Mouse (Mus musculus): ENCODE results near the gene Olfr54. TPM values are rescaled to one million over a fixed set of nuclear protein-coding genes. Genes with fewer than 3 reads are reported as not detected.

The Olfr54 gene
- polyA plus RNA-seq, 1 experiment from 2014 or later = not detected

DNA sequence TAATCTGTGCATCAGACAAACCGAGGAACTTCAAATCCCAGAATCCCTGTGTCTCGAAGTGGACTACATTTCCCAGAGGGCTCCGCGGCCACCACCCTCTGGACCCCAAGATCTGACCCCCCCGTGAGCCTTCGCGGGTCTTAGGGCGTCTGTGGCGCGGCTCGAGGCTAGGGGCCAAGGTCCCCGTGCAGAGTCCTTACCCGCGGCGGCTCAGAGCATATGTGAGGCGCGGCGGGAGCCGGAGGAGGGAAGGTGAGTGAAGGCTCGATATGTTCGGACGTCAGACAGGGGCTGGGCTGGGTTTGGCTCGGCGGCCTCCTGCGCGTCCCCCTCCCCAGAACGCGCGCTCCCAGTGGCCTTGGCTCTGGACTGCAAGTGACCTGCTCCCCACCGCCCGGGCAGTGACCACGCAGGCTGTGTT is 45.1 kb downstream of the Olfr54 start, which contains the start of gene Zfp354a:
Gene Zfp354a, plus strand, starts transcription at position 107 of the 421 bp plus-strand sequence.
- WGBS (ENCODE audit: insufficient replicate concordance) = 0% methylated on average over 32 of the region's 32 CpGs

DNA sequence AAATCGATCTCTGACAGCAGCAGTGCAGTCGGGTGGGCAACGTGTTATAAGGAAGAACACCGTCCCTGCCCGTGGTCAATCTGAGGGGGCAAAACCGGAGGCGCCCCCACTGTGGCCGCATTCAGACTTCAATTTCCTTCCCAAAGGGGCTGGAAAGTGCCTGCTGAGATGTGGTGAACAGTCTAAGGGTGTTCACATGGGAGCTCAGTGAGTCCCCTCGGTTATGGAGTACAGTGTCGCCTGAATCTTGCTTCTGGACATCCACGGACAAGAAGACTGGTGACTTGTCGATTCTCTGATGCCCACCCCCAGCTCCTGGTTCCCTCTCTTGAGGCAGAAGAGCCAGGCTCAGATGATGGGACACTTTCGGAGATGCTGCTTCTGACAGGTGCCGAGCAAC is 45.6 kb downstream of the Olfr54 start:
- WGBS (ENCODE audit: insufficient replicate concordance) = 18% methylated on average over 14 of the region's 14 CpGs
- H3K27ac ChIP-seq (ENCODE audit: low read depth, low read length) = no peak overlapping the region

More for the DNA sequence above, 45.1 kb downstream of the Olfr54 start, which contains the start of gene Zfp354a:
- Histone ChIP-seq H3K4me2 (peak within 1 kb of the TSS; percentile 72), H3K9ac (ENCODE audit: low read depth, low read length) (peak within 1 kb of the TSS; percentile 85), H3K36me3 (ENCODE audit: control insufficient read depth, insufficient read depth, low read length) (peaks cover 3% of the 10 kb centered on the region; the same call in 1 of the 2 replicates), H3K27ac (ENCODE audit: low read depth, low read length) (peak within 1 kb of the TSS; percentile 64), H3K4me1 (ENCODE audit: control insufficient read depth, insufficient read depth, low read length) (peaks cover 4% of the 10 kb centered on the region), H3K9me3 (replicated peaks; ENCODE audit: control insufficient read depth, low read length) (no peaks in the 10 kb centered on the region), H3K27me3 (ENCODE audit: control insufficient read depth, insufficient read depth, low read length) (no peaks in the 10 kb centered on the region), H3K4me3 (ENCODE audit: low read depth, low read length) (peak within 1 kb of the TSS; percentile 86)
- peak; percentile 87 for ATAC-seq (replicated peaks; ENCODE audit: insufficient number of reproducible peaks, low FRiP score, low TSS enrichment)

GRCm38 (mm10) chr11:51060981-51061380 is 46.9 kb downstream of the Olfr54 start:
- H3K4me3 ChIP-seq (ENCODE audit: low read depth, low read length) = no peak overlapping the region
- H3K9ac ChIP-seq (ENCODE audit: low read depth, low read length) = no peak overlapping the region
- H3K27ac ChIP-seq (ENCODE audit: low read depth, low read length) = no peak overlapping the region
- peaks cover 3% of the 10 kb centered on the region; the same call in 1 of the 2 replicates for H3K36me3 ChIP-seq (ENCODE audit: control insufficient read depth, insufficient read depth, low read length)
- no peaks in the 10 kb centered on the region for H3K27me3 ChIP-seq (ENCODE audit: control insufficient read depth, insufficient read depth, low read length)
- no peak overlapping the region for H3K4me2 ChIP-seq
- peaks cover 4% of the 10 kb centered on the region for H3K4me1 ChIP-seq (ENCODE audit: control insufficient read depth, insufficient read depth, low read length)
- WGBS (ENCODE audit: insufficient replicate concordance) = 98% methylated on average over 6 of the region's 6 CpGs
- no peaks in the 10 kb centered on the region for H3K9me3 ChIP-seq (replicated peaks; ENCODE audit: control insufficient read depth, low read length)
- ATAC-seq (replicated peaks; ENCODE audit: insufficient number of reproducible peaks, low FRiP score, low TSS enrichment) = no peak

More for the DNA sequence above, 45.6 kb downstream of the Olfr54 start:
- Histone ChIP-seq H3K4me2 (peak overlapping the region; percentile 72), H3K4me1 (ENCODE audit: control insufficient read depth, insufficient read depth, low read length) (peaks cover 4% of the 10 kb centered on the region), H3K36me3 (ENCODE audit: control insufficient read depth, insufficient read depth, low read length) (peaks cover 3% of the 10 kb centered on the region; the same call in 1 of the 2 replicates), H3K9ac (ENCODE audit: low read depth, low read length) (peak overlapping the region; percentile 85), H3K9me3 (replicated peaks; ENCODE audit: control insufficient read depth, low read length) (no peaks in the 10 kb centered on the region), H3K4me3 (ENCODE audit: low read depth, low read length) (peak overlapping the region; percentile 86), H3K27me3 (ENCODE audit: control insufficient read depth, insufficient read depth, low read length) (no peaks in the 10 kb centered on the region)
- ATAC-seq (replicated peaks; ENCODE audit: insufficient number of reproducible peaks, low FRiP score, low TSS enrichment) = peak; percentile 29; the same call in 1 of the 2 replicates

GRCm38 (mm10) chr11:51063276-51063675 is 49.2 kb downstream of the Olfr54 start:
- Histone ChIP-seq H3K4me1 (ENCODE audit: control insufficient read depth, insufficient read depth, low read length) (peaks cover 4% of the 10 kb centered on the region), H3K27me3 (ENCODE audit: control insufficient read depth, insufficient read depth, low read length) (no peaks in the 10 kb centered on the region), H3K36me3 (ENCODE audit: control insufficient read depth, insufficient read depth, low read length) (peaks cover 3% of the 10 kb centered on the region; the same call in 1 of the 2 replicates), H3K4me3 (ENCODE audit: low read depth, low read length) (no peak overlapping the region), H3K9me3 (replicated peaks; ENCODE audit: control insufficient read depth, low read length) (no peaks in the 10 kb centered on the region), H3K27ac (ENCODE audit: low read depth, low read length) (no peak overlapping the region), H3K4me2 (no peak overlapping the region), H3K9ac (ENCODE audit: low read depth, low read length) (no peak overlapping the region)
- no peak for ATAC-seq (replicated peaks; ENCODE audit: insufficient number of reproducible peaks, low FRiP score, low TSS enrichment)
- WGBS (ENCODE audit: insufficient replicate concordance) = 89% methylated on average over 7 of the region's 7 CpGs

DNA sequence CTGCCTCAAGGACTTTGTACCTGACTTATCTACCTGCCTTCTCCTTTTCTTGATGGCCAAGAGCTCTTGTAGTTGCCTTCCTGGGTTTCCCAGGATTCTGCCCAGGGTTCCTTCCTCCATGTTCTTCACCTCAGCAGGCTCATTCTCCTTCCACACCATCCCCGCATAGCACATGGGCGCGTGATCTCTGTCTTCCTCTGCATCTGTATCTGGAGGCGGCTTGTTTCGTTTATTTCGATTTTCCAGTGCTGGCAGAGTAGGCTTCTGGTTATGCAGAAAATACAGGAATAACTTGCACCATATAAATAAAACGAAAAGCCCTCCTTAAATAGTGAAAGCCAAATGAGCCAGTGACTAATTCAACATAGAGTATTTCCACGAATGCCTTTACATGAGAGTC is 49.8 kb downstream of the Olfr54 start:
- no peak for ATAC-seq (replicated peaks; ENCODE audit: insufficient number of reproducible peaks, low FRiP score, low TSS enrichment)
- H3K4me3 ChIP-seq (ENCODE audit: low read depth, low read length) = no peak overlapping the region
- H3K27ac ChIP-seq (ENCODE audit: low read depth, low read length) = no peak overlapping the region
- no peak overlapping the region for H3K4me2 ChIP-seq
- peaks cover 3% of the 10 kb centered on the region; the same call in 1 of the 2 replicates for H3K36me3 ChIP-seq (ENCODE audit: control insufficient read depth, insufficient read depth, low read length)
- peaks cover 4% of the 10 kb centered on the region for H3K4me1 ChIP-seq (ENCODE audit: control insufficient read depth, insufficient read depth, low read length)
- no peak overlapping the region for H3K9ac ChIP-seq (ENCODE audit: low read depth, low read length)
- no peaks in the 10 kb centered on the region for H3K9me3 ChIP-seq (replicated peaks; ENCODE audit: control insufficient read depth, low read length)
- 91% methylated on average over 8 of the region's 8 CpGs for WGBS (ENCODE audit: insufficient replicate concordance)
- no peaks in the 10 kb centered on the region for H3K27me3 ChIP-seq (ENCODE audit: control insufficient read depth, insufficient read depth, low read length)

Other genes with a start within 250 kb of the Olfr54 start
- gene Zfp354c, start 186.5 kb upstream of the Olfr54 start, polyA plus RNA-seq (2014; fragmentation: Nextera tagmentation; extraction: Ambion mirVana) = 16.9 and 20.4 TPM in 2 replicates
- gene Zfp879, start 172.7 kb upstream of the Olfr54 start, polyA plus RNA-seq (2014; fragmentation: Nextera tagmentation; extraction: Ambion mirVana) = 0.50 and 0.63 TPM in 2 replicates
- 0.04 TPM in 1 of 2 replicates, not detected in the other for gene Grm6, start 163.6 kb upstream of the Olfr54 start, polyA plus RNA-seq (2014; fragmentation: Nextera tagmentation; extraction: Ambion mirVana)
- 2.8 and 4.6 TPM in 2 replicates for gene Zfp454, start 126.6 kb upstream of the Olfr54 start, polyA plus RNA-seq (2014; fragmentation: Nextera tagmentation; extraction: Ambion mirVana)
- gene Zfp2, start 98.1 kb upstream of the Olfr54 start, polyA plus RNA-seq (2014; fragmentation: Nextera tagmentation; extraction: Ambion mirVana) = 9.2 and 11.2 TPM in 2 replicates
- 0.30 and 0.82 TPM in 2 replicates for gene Zfp354b, start 82.6 kb upstream of the Olfr54 start, polyA plus RNA-seq (2014; fragmentation: Nextera tagmentation; extraction: Ambion mirVana)
- not detected in 2 replicates for gene 4933414I15Rik, start 70.5 kb upstream of the Olfr54 start, polyA plus RNA-seq (2014; fragmentation: Nextera tagmentation; extraction: Ambion mirVana)
- not detected in 2 replicates for gene Prop1, start 60.5 kb upstream of the Olfr54 start, polyA plus RNA-seq (2014; fragmentation: Nextera tagmentation; extraction: Ambion mirVana)
- gene Olfr1378, start 47.7 kb upstream of the Olfr54 start, polyA plus RNA-seq (2014; fragmentation: Nextera tagmentation; extraction: Ambion mirVana) = not detected in 2 replicates
- not detected in 2 replicates for gene Olfr1377, start 32.3 kb upstream of the Olfr54 start, polyA plus RNA-seq (2014; fragmentation: Nextera tagmentation; extraction: Ambion mirVana)
- gene Olfr51, start 10.6 kb upstream of the Olfr54 start, polyA plus RNA-seq (2014; fragmentation: Nextera tagmentation; extraction: Ambion mirVana) = not detected in 2 replicates
- not detected in 2 replicates for gene Olfr1375, start 33.9 kb downstream of the Olfr54 start, polyA plus RNA-seq (2014; fragmentation: Nextera tagmentation; extraction: Ambion mirVana)
- gene Zfp354a, start 45.0 kb downstream of the Olfr54 start, polyA plus RNA-seq (2014; fragmentation: Nextera tagmentation; extraction: Ambion mirVana) = 6.6 and 8.2 TPM in 2 replicates
- gene Gm12569, start 206.2 kb downstream of the Olfr54 start, polyA plus RNA-seq (2014; fragmentation: Nextera tagmentation; extraction: Ambion mirVana) = not detected in 2 replicates
- 83.6 and 87.1 TPM in 2 replicates for gene Clk4, start 247.5 kb downstream of the Olfr54 start, polyA plus RNA-seq (2014; fragmentation: Nextera tagmentation; extraction: Ambion mirVana)
- 0.36 TPM in 1 of 2 replicates, not detected in the other for gene BC049762, start 248.8 kb downstream of the Olfr54 start, polyA plus RNA-seq (2014; fragmentation: Nextera tagmentation; extraction: Ambion mirVana)